Mouse (Mus musculus) gastrocnemius, adult 18-20 months (tissue): ENCODE results near the gene Zfp276. TPM values are rescaled to one million over a fixed set of nuclear protein-coding genes. Genes with fewer than 3 reads are reported as not detected.
A peak's percentile ranks its signal among the peaks of the same experiment; 100 is the strongest.

ENCODE experiments used
- DNase-seq: peaks from one replicate; pipeline ENCODE4 v3.0.0; 2021; ENCODE audit warnings: low spot score
- total RNA-seq, 2 experiments: library from RNA; stranded (reverse); gene quantifications; 2 replicates each; pipeline ENCODE4 v1.2.3; 2021

Zfp276 gene
- total RNA-seq, 2 experiments from 2014 or later = 5.1 to 5.2 TPM

DNA sequence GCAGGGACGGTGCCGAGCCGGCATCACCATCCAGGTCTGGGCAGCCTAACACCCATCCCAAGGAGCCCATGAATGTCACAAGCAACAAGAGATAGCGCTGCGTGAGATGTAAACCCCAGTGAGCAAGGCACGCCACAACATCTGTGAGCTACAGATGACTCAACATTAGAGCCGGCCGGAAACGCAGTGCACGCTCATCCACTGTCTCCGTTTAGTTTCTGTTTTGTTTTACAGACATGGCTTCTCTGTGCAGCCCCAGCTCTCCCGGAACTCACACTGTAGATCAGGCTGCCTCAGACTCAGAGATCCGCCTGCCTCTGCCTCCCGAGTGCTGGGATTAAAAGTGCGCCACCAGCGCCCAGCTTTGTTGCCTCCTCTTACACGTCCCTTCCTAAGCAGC is 33.4 kb downstream of the Zfp276 start:
- DNase-seq = no peak

GRCm38 (mm10) chr8:123290166-123290565 is 36.2 kb downstream of the Zfp276 start:
- no peak for DNase-seq

DNA sequence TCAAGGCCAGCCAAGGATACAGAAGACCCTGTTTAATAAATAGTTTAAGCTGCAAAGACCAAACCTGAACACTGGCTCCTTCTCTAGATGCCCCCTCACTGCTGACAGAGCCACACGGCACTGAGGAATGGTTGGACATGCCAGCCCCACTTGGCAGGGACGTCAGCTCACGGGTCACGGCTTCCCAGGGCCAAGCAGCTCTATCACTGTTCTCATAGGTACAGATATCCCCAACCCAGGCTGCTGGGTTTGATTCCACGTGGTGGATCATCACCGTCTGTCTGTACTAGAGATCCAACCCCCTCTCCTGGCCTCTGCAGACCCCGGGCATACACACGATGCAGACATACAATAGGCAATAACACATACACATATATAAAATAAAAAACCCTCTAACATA is 36.7 kb downstream of the Zfp276 start:
- DNase-seq = no peak

GRCm38 (mm10) chr8:123291716-123292115 is 37.7 kb downstream of the Zfp276 start:
- DNase-seq = no peak

GRCm38 (mm10) chr8:123292281-123292680 is 38.3 kb downstream of the Zfp276 start:
- DNase-seq = no peak

DNA sequence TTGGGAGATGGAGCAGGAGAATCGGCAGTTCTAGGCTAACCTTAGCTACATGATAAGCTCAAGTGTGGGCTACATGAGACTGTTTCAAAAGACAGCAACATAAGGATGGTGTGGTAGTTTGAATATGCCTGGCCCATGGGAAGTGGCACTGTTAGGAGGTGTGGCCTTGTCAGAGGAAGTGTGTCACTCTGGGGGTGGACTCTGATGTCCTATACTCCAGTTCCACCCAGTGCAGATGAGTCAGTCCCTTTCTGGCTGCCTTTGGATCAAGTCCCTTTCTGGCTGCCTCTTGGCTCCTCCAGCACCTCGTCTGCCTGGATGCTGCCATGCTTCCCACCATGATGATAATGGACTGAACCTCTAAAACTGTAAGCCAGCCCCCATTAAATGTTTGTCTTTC is 38.8 kb downstream of the Zfp276 start:
- DNase-seq = no peak

DNA sequence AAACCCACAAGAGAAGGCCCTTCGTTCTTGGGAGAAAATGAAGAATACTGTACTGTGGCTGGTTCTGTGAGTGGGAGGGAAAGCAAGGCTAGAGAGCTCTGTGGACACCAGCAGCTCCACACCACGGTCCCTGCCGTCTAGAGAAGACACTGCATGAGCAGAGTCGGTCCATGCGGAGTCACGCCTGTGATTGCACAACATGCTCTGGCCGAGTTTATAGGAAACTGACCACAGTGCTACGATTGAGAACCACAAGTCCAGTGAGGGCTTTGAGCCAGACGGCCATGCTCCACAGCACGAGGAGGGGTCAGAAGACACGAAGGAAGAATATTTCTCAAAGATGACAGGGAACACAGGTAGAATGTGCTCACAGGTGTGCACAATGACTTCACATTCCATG is 44.3 kb downstream of the Zfp276 start:
- no peak for DNase-seq

GRCm38 (mm10) chr8:123308738-123309137 is 54.7 kb downstream of the Zfp276 start:
- DNase-seq = no peak

GRCm38 (mm10) chr8:123317781-123318466 is 63.9 kb downstream of the Zfp276 start:
- no peak for DNase-seq

DNA sequence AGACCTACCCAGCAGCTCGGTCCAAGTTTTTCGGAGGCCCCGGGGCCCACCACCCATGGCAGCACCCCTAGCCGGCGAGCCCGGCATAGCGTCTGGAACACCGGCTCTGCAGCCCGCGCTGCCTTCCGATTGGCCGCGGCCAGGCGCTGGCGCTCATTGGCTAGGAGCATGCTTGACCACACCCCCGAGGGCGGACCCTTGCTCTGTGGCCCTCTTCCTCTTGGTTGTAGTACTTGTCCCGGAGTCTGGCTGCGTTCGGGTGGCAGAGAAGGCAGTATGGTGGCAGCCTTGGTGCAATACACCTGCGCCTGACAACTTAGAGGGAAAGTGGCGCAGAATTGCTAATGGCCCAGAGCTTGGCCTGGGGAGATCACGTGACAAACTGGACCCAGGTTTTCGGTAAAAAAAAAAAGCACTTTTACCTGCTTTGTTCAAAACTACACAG is 64.5 kb downstream of the Zfp276 start, which contains the start of gene Fanca:
Gene Fanca (minus strand): TSS at position 110 of the 445 bp plus-strand sequence.
- peak; percentile 92 for DNase-seq

Other genes with a start within 250 kb of the Zfp276 start
- gene Ankrd11, start 211.9 kb upstream of the Zfp276 start, total RNA-seq = 10 to 100 TPM; 61.1 to 68.9 TPM
- 10 to 100 TPM; 73.9 to 77.4 TPM for gene Spg7, start 191.3 kb upstream of the Zfp276 start, total RNA-seq
- gene Rpl13, start 151.8 kb upstream of the Zfp276 start, total RNA-seq = 100 to 1,000 TPM; 432 to 435 TPM
- under 1 TPM in 1 of 2 experiments, not detected in 1; 0.14 TPM for gene Cpne7, start 136.8 kb upstream of the Zfp276 start, total RNA-seq
- 1 to 10 TPM; 1.7 to 2.2 TPM for gene Sult5a1, start 95.9 kb upstream of the Zfp276 start, total RNA-seq
- 10 to 100 TPM in 1 of 2 experiments, 1 to 10 TPM in 1; 8.9 to 14.4 TPM for gene Dpep1, start 68.0 kb upstream of the Zfp276 start, total RNA-seq
- gene Chmp1a, start 41.4 kb upstream of the Zfp276 start, total RNA-seq = 10 to 100 TPM; 57.2 to 68.0 TPM
- 1 to 10 TPM in 1 of 2 experiments, under 1 TPM in 1; 0.83 to 2.1 TPM for gene Spata33, start 41.4 kb upstream of the Zfp276 start, total RNA-seq
- 10 to 100 TPM; 11.6 to 12.1 TPM for gene Cdk10, start 29.4 kb upstream of the Zfp276 start, total RNA-seq
- 1 to 10 TPM; 1.1 to 1.7 TPM for gene Spata2l, start 18.0 kb upstream of the Zfp276 start, total RNA-seq
- 10 to 100 TPM; 17.2 to 18.8 TPM for gene Vps9d1, start 153 bp downstream of the Zfp276 start, total RNA-seq
- not detected for gene Fanca, start 64.4 kb downstream of the Zfp276 start, total RNA-seq
- under 1 TPM in 1 of 2 experiments, not detected in 1; 0.09 TPM for gene Spire2, start 78.5 kb downstream of the Zfp276 start, total RNA-seq
- 100 to 1,000 TPM; 128 to 130 TPM for gene Tcf25, start 119.6 kb downstream of the Zfp276 start, total RNA-seq
- not detected for gene Mc1r, start 152.9 kb downstream of the Zfp276 start, total RNA-seq
- not detected for gene Tubb3, start 157.2 kb downstream of the Zfp276 start, total RNA-seq
- 10 to 100 TPM; 34.6 to 43.7 TPM for gene Def8, start 169.3 kb downstream of the Zfp276 start, total RNA-seq
- 10 to 100 TPM; 37.8 to 41.0 TPM for gene Afg3l1, start 223.7 kb downstream of the Zfp276 start, total RNA-seq